Mouse (Mus musculus) right cerebral cortex, postnatal 4 days (tissue): ENCODE measurements at regions not wholly inside any gene's neighbourhood (a gene's known extent, or its start where the extent isn't known, plus 50 kb on each side); places are given as distances from the start of the nearest gene placed in this dataset.
"Not testable (repeated sequence)": the region's sequence is repeated elsewhere in the genome, so short reads cannot be mapped to it uniquely, and the experiment has no call there.

Source experiments
- DNase-seq: peaks from one replicate; pipeline ENCODE4 v3.0.0-alpha.2; 2022

DNA sequence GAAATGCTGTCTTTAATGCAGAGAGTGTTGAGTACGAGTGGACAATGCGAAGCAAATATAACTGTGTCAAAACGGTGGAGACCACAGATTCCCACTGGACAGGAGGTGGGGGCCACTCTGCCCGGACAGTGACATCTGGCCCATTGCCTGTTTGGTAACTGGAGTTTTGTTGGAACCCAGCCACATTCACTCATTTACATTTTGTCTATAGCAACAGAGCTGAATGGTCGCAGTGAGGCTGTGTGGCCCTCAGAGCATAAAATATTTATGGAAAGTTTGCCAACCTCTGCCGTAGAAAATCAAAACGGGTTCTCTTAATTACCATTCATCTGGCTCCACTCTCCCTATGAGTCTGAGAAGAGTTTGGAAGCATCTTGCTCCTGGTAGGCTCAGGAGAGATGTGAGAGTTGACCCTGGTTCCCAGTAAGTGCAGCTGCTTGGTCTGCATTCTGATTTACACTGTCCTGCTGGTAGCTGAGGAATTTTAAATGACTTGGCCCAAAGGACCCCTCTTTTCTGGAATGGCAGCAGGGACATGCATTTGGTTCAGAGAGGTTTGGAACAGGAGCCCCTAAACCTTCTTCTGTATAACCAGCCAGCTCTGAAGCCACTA is 187.9 kb upstream of the Pik3r1 start:
- no peak for DNase-seq

GRCm38 (mm10) chr13:101957782-101958181 is 189.8 kb upstream of the Pik3r1 start:
- DNase-seq = no peak

- no peak for DNase-seq
These were observed 197.5 kb upstream of the Pik3r1 start for GRCm38 (mm10) chr13:101965537-101965936.

DNA sequence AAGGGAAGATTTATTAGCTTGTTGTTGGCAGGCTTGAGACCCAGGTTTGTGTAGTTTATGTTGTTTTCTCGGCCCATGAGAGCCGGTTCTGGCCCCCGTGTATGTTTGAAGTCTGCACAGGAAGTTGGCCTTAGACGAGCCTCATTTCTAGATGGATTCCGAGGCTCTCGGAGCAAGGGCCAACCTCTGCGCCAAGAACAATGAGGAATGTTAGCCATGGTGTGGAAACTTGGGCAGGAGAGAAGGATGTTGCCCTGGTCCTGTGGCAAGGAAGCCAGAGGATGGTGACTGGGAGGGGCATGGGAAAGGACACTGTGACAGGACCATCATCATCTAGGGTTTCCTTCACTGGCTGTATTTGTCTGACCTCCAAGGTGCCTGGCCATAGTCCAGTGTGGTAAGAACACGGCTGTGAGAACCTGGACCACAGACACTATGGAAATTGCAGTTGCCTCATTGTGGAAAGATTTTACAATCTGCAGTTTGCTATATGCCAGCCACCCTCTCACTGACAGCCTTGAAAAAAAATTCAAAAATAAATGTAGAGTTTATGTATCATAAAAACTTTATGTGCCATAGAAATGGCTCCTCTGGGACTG is 198.9 kb upstream of the Pik3r1 start:
- no peak for DNase-seq

DNA sequence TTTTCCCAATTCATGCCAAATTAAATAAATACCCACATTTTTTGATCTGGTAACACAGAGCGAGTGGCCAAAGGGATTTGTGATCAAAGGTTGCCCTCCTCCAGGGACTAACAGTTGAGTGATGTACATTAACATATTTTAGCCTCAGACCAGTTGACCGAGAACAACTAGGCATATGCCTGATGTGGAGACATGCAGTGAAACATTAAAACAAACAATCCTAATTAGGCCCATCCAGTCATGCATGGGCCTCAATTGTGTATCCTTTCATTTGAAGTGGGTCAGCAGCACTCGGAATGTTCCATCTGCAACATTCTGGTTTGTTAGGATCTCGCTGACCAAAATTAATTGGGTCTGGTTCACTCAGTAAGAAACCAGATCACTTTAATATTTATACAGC is 199.4 kb upstream of the Pik3r1 start:
- DNase-seq = no peak

- DNase-seq = no peak
These were observed 208.7 kb upstream of the Pik3r1 start for GRCm38 (mm10) chr13:101976766-101977165.

GRCm38 (mm10) chr13:101980171-101980835 is 212.3 kb upstream of the Pik3r1 start:
- DNase-seq = no peak

GRCm38 (mm10) chr13:101988637-101989413 is 220.8 kb upstream of the Pik3r1 start:
- no peak for DNase-seq

DNA sequence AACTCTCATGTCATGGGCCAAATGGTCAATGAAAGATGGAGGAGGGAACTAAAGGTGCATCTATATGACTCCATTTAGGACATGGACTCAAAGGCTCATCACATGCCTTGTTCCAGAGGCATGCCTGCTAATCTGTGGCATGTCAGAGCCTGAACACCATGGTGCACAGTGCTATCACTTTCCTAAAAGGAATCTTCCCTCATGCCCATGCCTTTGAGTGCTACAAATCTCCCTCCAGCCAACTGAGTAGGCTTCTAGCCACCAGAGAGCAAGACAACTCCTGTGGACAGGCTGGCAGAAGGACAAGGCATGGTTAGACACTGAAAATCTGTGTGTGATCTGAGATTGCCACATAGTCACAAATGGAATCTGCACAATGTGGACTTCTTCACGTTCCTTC is 223.7 kb upstream of the Pik3r1 start:
- no peak for DNase-seq

DNA sequence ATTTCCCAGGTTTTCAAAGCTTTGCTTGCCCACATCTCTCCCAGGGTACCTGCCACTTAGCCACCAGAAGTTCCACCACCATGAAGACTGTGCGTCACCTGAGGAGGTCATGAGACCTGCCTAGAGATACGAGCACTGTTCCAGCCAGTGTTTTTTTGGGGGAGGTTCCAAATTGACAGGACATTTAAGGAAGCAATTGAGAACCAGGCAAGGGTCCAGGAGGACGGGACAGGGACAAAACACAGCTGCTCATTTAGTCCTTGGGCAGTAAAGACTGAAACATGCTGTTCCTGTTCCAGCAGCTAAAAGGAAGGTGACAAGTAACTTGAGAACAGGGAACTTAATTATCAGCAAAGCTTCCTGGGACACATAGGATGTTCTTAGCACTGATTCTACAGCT is 226.8 kb upstream of the Pik3r1 start:
- no peak for DNase-seq

- no peak for DNase-seq
These were observed 227.5 kb upstream of the Pik3r1 start for GRCm38 (mm10) chr13:101995529-101995928.

- no peak for DNase-seq
These were observed 228.1 kb upstream of the Pik3r1 start for GRCm38 (mm10) chr13:101996144-101996543.

DNA sequence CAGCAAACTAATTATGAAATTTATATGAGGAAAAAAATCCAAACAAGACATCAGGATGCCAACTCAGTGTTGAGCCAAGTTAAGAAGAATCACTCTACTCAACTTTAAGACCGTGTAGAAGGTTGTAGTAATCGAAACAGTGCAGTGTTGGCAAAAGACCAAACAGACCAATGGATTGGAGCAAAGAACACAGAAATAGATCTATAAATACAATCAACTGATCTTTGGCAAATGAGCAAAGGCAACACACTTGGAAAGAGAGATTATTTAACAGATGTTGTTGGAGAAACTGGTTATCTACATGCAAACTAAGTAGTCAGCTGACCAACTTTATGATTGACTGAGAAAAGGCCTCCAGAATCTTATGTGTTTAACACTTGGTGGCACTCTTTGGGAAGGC is 229.4 kb upstream of the Pik3r1 start:
- no peak for DNase-seq

DNA sequence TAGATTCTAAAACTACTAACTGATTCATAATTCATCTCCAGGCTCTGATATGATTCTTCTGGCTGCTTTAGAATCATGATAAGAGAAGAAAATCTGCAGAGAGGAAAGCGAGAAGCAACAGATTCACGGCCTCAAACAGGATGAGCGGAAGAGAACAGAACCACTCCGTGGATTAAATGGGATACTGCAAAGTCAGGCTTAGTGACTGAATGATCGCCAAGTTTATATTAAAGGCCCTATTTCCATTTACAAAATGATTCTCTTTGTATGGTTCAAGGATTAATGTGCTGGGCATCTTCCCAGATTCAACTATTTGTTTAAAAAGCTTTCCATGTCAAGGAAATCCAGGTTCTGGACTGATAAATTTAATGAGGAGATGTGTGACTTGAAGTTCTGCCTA is 238.5 kb upstream of the Pik3r1 start:
- no peak for DNase-seq

GRCm38 (mm10) chr13:102011965-102012364 is 243.9 kb upstream of the Pik3r1 start:
- DNase-seq = no peak

DNA sequence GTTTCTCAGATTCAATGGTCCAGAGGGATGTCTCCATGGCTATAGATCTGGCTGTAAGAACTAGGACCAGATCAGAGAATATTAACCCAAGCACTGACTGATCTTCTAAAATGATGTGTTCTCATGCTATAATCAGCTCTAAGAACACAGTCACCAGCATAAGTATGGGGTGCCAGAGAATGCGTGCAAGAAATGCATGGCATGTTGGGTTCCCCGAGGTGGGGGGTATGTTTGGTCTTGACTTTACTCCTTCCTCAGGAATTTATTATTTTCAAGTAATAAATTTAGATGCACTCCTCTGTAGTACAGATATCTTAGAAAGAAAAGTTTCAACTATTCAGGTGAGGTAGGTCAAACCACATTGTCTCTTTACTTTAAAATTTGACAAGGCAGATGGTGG is 246.5 kb upstream of the Pik3r1 start:
- DNase-seq = no peak

GRCm38 (mm10) chr13:102014958-102015357 is 246.9 kb upstream of the Pik3r1 start:
- DNase-seq = no peak

GRCm38 (mm10) chr13:102016518-102016917 is 248.5 kb upstream of the Pik3r1 start:
- no peak for DNase-seq

DNA sequence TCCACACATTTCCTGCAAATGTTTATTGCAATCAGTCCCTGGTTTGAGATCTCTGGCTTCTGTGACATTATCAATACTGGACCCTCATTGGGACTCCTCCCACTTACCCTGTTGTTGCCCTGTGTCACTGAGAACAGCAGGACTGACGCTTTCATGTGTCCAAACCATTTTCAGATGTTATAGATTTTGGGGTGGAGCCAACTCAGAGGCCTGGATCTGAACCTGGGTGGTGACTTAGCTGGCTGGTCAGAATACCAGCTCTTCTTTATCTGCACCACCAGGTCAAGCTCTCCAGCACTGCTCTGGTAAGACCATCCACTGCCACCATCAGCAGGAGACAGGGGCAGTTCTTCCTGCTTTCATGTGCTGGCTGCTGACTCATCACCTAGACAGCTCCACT is 254.3 kb upstream of the Pik3r1 start:
- no peak for DNase-seq

DNA sequence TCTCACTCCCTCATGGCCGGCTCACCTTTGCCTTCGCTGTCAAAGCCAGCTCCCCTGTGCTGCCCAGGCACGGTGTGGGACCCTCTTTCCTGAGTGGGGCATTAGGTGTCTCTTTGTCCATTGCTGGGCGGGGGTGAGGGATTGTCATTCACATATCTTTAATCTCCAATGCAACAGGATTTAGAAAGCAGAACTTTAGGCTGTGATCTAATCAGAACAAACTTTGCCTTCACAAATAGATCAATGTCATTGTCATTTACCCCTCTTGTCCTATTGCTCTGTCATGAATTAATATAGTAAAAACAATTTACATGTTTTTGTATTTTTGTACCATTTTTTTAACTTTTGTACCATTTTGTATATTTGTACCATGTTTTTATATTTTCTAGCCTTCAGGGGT is 254.7 kb upstream of the Pik3r1 start:
- no peak for DNase-seq

DNA sequence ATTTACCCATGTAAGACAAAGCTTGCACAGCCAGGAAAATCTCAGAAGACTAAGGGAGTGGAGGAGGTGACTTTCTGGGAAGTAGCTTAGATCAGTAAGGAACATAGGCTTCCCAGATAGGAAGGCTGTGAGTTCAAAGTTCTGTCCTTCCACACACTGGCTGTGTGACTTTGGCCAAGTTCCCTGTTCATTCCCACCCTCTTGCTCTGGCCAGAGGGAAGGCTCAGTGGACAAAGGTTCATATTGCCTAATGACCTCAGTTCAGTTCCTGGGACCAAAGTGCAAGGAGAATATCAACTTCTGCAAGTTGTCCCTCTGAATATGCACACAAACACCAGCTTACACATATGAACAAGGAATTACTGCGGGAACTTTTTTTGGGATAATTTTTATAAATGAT is 255.6 kb upstream of the Pik3r1 start:
- DNase-seq = no peak

- no peak for DNase-seq
These were observed 257.1 kb upstream of the Pik3r1 start for GRCm38 (mm10) chr13:102025138-102025537.

DNA sequence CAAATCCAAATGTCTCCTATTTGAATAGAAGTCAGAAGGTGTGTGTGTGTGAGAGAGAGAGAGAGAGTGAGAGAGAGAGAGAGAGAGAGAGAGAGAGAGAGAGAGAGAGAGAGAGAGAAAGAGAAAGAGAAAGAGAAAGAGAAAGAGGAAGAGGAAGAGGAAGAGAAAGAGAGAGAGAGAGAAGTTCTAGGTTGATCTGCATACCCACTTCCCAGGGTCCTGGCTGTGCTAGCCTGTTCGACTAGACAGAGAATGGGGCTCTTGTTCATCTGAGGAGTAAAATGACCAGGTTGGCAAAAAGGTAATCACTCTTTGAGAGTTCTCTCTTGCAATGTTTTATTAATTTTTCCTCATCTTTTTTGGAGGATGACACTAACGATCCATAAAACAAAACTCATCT is 257.5 kb upstream of the Pik3r1 start:
- not testable (repeated sequence) for DNase-seq

DNA sequence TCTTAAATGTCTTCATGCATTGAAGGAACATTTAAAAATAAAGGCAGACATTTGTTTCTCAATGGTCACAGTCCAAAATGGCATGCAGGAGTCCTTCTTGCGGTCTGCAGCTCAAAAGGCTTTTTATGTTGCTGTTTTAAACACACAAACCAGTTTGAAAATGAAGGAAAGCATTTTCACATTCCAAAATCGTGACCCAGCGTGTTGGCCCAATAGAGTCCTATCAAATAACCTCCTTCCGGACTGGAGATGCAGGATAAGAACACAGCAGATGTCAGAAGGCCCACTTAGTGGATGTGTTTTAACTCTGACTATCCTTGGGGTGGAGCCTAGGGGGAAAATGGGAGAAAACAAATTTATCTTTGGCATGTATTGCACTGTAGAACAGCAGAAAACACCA is 263.4 kb upstream of the Pik3r1 start:
- DNase-seq = no peak
